ENCODE assay signal across 16 mouse cellular contexts in genomic region chr2:159057506-159057905, GRCm38 (mm10).
DNase-seq lines count a peak whose midpoint lies in the region; ATAC-seq and TF ChIP-seq lines count a peak whose summit lies in the region.
"Had no signal": no experiment of that assay in that cellular context is flagged by ENCODE, and none has a peak within 500 bp of the region (broad histone marks: within the 10 kb centered on the region; RNA-seq: fewer than 3 reads in every experiment).

No protein-coding gene starts in this region.

- ATAC-seq in hindbrain, postnatal 0 days = no peak
- no peak for ATAC-seq in hindbrain, embryonic 16.5 days
- ATAC-seq in monocyte, adult 5-6 weeks (replicated peaks; ENCODE audit: insufficient number of reproducible peaks, low FRiP score, low TSS enrichment, poor library complexity, severe bottlenecking) = no peak
- ATAC-seq: forebrain, embryonic 14.5 days had no signal

- H3K4me2 ChIP-seq in hindbrain, postnatal 0 days (ENCODE audit: low read depth, low read length) = no peak overlapping the region
- H3K4me2 ChIP-seq in hindbrain, embryonic 16.5 days (ENCODE audit: low read length) = no peak overlapping the region
- H3K4me2 ChIP-seq: liver, embryonic 13.5 days; neural tube, embryonic 15.5 days had no signal

- no peaks in the 10 kb centered on the region for H3K36me3 ChIP-seq in hindbrain, postnatal 0 days (ENCODE audit: insufficient read depth, low read length)
- H3K36me3 ChIP-seq in hindbrain, embryonic 16.5 days (ENCODE audit: control insufficient read depth, insufficient read depth, low read length) = no peaks in the 10 kb centered on the region
- no peaks in the 10 kb centered on the region for H3K36me3 ChIP-seq in heart, embryonic 10.5 days
- H3K36me3 ChIP-seq: limb, embryonic 10.5 days; liver, embryonic 13.5 days; neural tube, embryonic 15.5 days had no signal

- peaks cover 18% of the 10 kb centered on the region for H3K27me3 ChIP-seq in hindbrain, postnatal 0 days (ENCODE audit: insufficient read depth, low read length)
- H3K27me3 ChIP-seq in hindbrain, embryonic 16.5 days (replicated peaks; ENCODE audit: control insufficient read depth, insufficient read depth, low read length) = peaks cover 18% of the 10 kb centered on the region
- H3K27me3 ChIP-seq in heart, embryonic 10.5 days (ENCODE audit: insufficient read depth, poor library complexity, severe bottlenecking) = no peaks in the 10 kb centered on the region
- H3K27me3 ChIP-seq: liver, embryonic 13.5 days had no signal

- 60% methylated on average over 5 of the region's 5 CpGs for WGBS in hindbrain, postnatal 0 days
- 70% methylated on average over 5 of the region's 5 CpGs for WGBS in hindbrain, embryonic 16.5 days
- 70% methylated on average over 5 of the region's 5 CpGs for WGBS in heart, embryonic 10.5 days

- no peaks in the 10 kb centered on the region for H3K9me3 ChIP-seq in hindbrain, postnatal 0 days (ENCODE audit: low read length)
- no peaks in the 10 kb centered on the region for H3K9me3 ChIP-seq in hindbrain, embryonic 16.5 days (ENCODE audit: control insufficient read depth, low read length)
- H3K9me3 ChIP-seq in heart, embryonic 10.5 days = no peaks in the 10 kb centered on the region
- H3K9me3 ChIP-seq: limb, embryonic 10.5 days; liver, embryonic 13.5 days; neural tube, embryonic 15.5 days had no signal

- H3K9ac ChIP-seq in hindbrain, postnatal 0 days (replicated peaks; ENCODE audit: low read length) = no peak overlapping the region
- no peak overlapping the region for H3K9ac ChIP-seq in hindbrain, embryonic 16.5 days (ENCODE audit: low read depth, low read length)
- H3K9ac ChIP-seq: liver, embryonic 13.5 days; neural tube, embryonic 15.5 days had no signal

- DNase-seq in hindbrain, postnatal 0 days (ENCODE audit: low spot score) = peak; percentile 17
- peak; percentile 13 for DNase-seq in ovary, postnatal 36 days (ENCODE audit: low spot score)
- no peak for DNase-seq in ovary, postnatal 10 days (ENCODE audit: low spot score)
- DNase-seq in heart, embryonic 10.5 days (ENCODE audit: low spot score) = no peak
- DNase-seq in cerebellum, adult 9-11 months = no peak
- DNase-seq: cerebellum, adult 8-10 months; embryo, embryonic 11 days; liver, embryonic 13.5 days; right cerebral cortex, postnatal 14 days; thymus, adult 2 months had no signal

- no peak overlapping the region for H3K4me3 ChIP-seq in hindbrain, postnatal 0 days (ENCODE audit: low read length)
- no peak overlapping the region for H3K4me3 ChIP-seq in hindbrain, embryonic 16.5 days (ENCODE audit: low read length)
- no peak overlapping the region for H3K4me3 ChIP-seq in heart, embryonic 10.5 days
- H3K4me3 ChIP-seq: limb, embryonic 10.5 days; liver, embryonic 13.5 days; neural tube, embryonic 15.5 days had no signal

- no peaks in the 10 kb centered on the region for H3K4me1 ChIP-seq in hindbrain, postnatal 0 days (ENCODE audit: insufficient read depth, low read length)
- no peaks in the 10 kb centered on the region for H3K4me1 ChIP-seq in hindbrain, embryonic 16.5 days (ENCODE audit: control insufficient read depth, insufficient read depth, low read depth, low read length)
- peaks cover 11% of the 10 kb centered on the region; the same call in 1 of the 2 replicates for H3K4me1 ChIP-seq in heart, embryonic 10.5 days
- H3K4me1 ChIP-seq: liver, embryonic 13.5 days had no signal

- H3K27ac ChIP-seq in hindbrain, postnatal 0 days = no peak overlapping the region
- no peak overlapping the region for H3K27ac ChIP-seq in hindbrain, embryonic 16.5 days (ENCODE audit: low read depth, low read length)
- H3K27ac ChIP-seq in heart, embryonic 10.5 days = 0 out of 2 replicates have a peak overlapping the region, but pooled peaks have one; percentile 2
- H3K27ac ChIP-seq: kidney, postnatal 0 days; limb, embryonic 10.5 days; liver, embryonic 13.5 days; neural tube, embryonic 15.5 days had no signal

- TF ChIP-seq CTCF in hindbrain, postnatal 0 days (IDR thresholded peaks at IDR 0.05; ENCODE audit: low read depth) = no peak

Comparison
In these comparisons a context has a peak if more than half of its experiments do, and no peak if none do; other contexts are left out.
1. DNase-seq: peak in hindbrain, postnatal 0 days (single experiment) and ovary, postnatal 36 days (single experiment); none in ovary, postnatal 10 days (single experiment), heart, embryonic 10.5 days (single experiment) and cerebellum, adult 9-11 months (single experiment).